Mouse (Mus musculus): Measurements from ENCODE around the gene Ptcra.
A peak's percentile ranks its signal among the peaks of the same experiment; 100 is the strongest.

Ptcra gene

GRCm38 (mm10) chr17:46724477-46725084, 38.9 kb downstream of the Ptcra start:
- DNase-seq, result no peak

DNA sequence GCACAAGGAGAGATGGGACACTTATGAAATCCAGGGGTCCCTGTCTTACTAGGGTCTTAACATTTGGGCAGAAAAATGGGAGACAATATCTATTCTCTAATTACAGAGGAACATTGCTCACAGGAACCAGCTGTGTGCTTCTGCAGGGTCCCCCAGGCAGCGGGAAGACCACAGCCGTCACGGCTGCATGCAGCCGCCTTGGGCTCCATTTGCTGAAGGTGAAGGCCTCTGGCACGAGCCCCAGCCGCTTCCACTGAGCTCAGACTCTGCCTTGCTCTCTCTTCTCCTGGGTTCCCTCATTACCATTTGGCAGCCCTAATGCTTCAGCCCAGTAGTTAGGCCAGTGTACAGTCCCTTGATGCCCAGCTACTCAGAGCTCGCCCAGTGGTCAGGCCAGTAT, 42.4 kb downstream of the Ptcra start:
- no peak for DNase-seq

DNA sequence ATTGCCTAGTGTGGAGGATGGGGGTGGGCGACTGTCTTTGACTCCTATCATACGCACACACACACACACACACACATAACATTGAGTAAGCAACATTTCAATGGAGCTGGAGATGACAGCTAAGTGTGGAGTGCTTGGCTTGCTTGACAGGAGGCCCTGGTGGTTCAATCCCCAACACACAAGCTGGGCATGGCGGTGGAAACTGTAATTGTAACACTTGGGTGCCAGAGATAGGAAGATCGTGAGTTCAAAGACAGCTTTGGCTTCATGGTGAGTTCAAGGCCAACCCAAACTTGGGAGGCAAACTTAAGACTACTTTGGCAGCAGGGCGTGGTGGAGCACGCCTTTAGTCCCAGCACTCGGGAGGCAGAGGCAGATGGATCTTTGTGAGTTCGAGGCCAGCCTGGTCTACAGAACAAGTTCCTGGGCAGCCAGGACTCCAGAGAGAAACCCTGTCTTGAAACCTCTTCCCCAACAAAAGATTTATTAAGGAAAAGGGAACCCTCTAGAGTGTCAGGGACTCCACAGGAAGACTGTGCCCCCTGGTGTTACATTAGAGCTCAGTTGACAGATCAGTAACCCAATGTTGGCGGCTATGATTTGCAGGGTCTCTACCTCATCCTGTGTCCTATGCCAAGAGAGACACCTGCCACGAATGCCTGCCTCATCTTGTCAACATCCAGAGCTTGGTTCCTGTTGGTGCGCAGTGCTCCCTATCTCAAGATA, 48.6 kb downstream of the Ptcra start:
- DNase-seq, result no peak

- DNase-seq, result no peak
Measured at GRCm38 (mm10) chr17:46713849-46714248, 49.7 kb downstream of the Ptcra start.

DNA sequence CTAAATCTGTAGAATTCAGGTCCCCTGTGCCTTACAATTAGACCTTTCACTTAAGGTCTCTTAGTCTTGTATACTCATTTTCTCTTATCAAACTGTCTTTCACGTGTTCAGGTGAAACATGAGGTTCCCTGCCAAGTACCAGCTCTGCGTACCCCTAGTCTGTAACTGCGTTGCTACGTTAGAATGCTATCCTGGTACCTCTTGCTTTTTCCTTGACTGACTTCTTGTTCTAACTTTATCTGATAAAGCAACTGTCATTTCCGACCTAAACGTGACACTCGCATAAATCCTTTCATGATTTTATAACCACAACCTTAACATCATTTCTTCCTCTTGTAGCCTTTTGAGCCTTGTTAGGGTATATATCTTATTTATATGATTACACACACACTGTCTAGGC, 51.1 kb downstream of the Ptcra start:
- DNase-seq, result no peak

- peak; percentile 39 for DNase-seq
Measured at GRCm38 (mm10) chr17:46711612-46712271, 51.8 kb downstream of the Ptcra start.

GRCm38 (mm10) chr17:46710959-46711597, 52.4 kb downstream of the Ptcra start, which contains the start of gene Pex6:
TSS of gene Pex6 (plus strand) at chr17:46711463.
- DNase-seq, result peak; percentile 90

DNA sequence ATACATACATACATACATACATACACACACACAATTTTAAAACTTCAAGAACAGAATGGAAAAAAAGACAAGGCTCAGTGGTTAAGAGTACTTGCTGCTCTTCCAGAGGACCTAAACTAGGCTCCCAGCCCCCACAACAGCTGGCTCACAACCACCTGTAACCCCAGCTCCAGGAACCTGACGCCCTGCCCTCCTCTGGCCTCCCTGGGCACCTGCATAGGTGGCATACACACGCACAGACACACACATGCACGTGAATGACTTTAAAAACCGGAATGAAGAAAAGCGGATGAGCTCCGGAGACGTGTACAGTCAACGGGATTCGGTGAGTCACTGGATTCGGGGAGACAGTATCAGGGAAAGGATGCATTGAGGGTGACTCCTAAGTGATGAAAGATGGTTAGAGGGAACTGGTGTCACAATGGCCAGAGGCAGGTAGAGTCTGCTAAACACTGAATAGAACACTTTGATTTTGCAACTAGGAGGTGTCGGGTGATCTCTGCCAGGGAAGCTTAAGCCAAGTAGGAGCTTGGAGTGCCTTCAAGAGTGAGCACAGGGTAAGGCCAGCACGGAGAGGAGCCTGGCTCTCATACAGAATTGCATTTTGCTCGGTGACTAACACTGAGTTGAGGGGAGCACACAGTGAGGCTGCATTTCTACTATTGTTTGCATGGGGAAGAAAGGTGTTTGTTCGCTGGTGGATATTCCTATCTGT, 57.0 kb downstream of the Ptcra start:
- no peak for DNase-seq
